Mouse (Mus musculus) heart, embryonic 12.5 days (tissue): ENCODE measurements at regions not wholly inside any gene's neighbourhood (a gene's known extent, or its start where the extent isn't known, plus 50 kb on each side); places are given as distances from the start of the nearest gene placed in this dataset.
A peak's percentile ranks its signal among the peaks of the same experiment; 100 is the strongest.

Experiments
- ATAC-seq: fragments of 200-750 bp; cut with Nextera tagmentation; 2 replicates; pipeline ENCODE4 v1.8.0; 2017; ENCODE audit warnings: moderate TSS enrichment, moderate library complexity; ENCODE audit not compliant: insufficient number of reproducible peaks, low FRiP score
- H3K27ac ChIP-seq: fragments of 300-500 bp; sonication (generic); 2 replicates; pipeline ENCODE4 v1.5.1; 2016; ENCODE audit warnings: mild to moderate bottlenecking, moderate library complexity; ENCODE audit not compliant: poor library complexity, severe bottlenecking
- H3K27me3 ChIP-seq: fragments of 300-500 bp; sonication (generic); replicated peaks from 2 replicates; pipeline ENCODE4 v1.6.1; 2016; ENCODE audit warnings: mild to moderate bottlenecking, moderate library complexity
- H3K36me3 ChIP-seq: fragments of 300-500 bp; sonication (generic); 2 replicates; pipeline ENCODE4 v1.6.1; 2016; ENCODE audit warnings: mild to moderate bottlenecking, moderate library complexity
- H3K4me1 ChIP-seq: fragments of 300-500 bp; sonication (generic); replicated peaks from 2 replicates; pipeline ENCODE4 v1.6.1; 2016; ENCODE audit warnings: mild to moderate bottlenecking
- H3K4me2 ChIP-seq: fragments of 300-500 bp; sonication (generic); 2 replicates; pipeline ENCODE4 v1.6.1; 2016; ENCODE audit warnings: mild to moderate bottlenecking, moderate library complexity
- H3K4me3 ChIP-seq: fragments of 300-500 bp; sonication (generic); 2 replicates; pipeline ENCODE4 v1.5.1; 2016; ENCODE audit warnings: mild to moderate bottlenecking
- H3K9ac ChIP-seq: fragments of 300-500 bp; sonication (generic); 2 replicates; pipeline ENCODE4 v1.6.1; 2016; ENCODE audit warnings: mild to moderate bottlenecking, moderate library complexity
- H3K9me3 ChIP-seq: fragments of 300-500 bp; sonication (generic); replicated peaks from 2 replicates; pipeline ENCODE4 v1.6.1; 2016; ENCODE audit warnings: mild to moderate bottlenecking, moderate library complexity
- WGBS: fragments of 180-500 bp; shearing (Covaris S2); methylation state at CpG from one replicate; pipeline ENCODE4 v1.1.7; 2016; 5-methylcytosine and 5-hydroxymethylcytosine counted together

DNA sequence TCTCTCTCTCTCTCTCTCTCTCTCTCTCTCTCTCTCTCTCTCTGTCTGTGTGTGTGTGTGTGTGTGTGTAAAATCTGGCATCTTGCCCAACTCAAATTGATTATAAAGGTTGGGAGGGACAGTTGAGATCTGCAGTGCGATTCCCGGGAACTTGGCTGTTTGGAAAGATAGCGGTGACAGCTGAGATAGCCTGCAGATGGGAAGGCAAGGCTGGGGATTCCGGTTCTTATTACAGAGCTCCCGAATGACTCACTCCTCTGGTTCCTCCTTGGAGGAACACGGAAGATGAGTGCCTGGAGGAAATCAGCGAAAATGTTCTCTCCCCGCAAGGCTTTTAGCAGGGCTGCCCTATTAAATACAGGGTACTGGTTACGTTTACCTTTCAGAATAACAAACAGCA lies 81.2 kb upstream of the Rai2 start:
- Histone ChIP-seq H3K9me3 (no peaks in the 10 kb centered on the region), H3K36me3 (no peaks in the 10 kb centered on the region), H3K4me2 (0 out of 2 replicates have a peak overlapping the region, but pooled peaks have one; percentile 3), H3K4me1 (no peaks in the 10 kb centered on the region), H3K27me3 (no peaks in the 10 kb centered on the region), H3K27ac (no peak overlapping the region), H3K9ac (no peak overlapping the region), H3K4me3 (no peak overlapping the region)
- no peak for ATAC-seq
- WGBS, result 26% methylated on average over 9 of the region's 9 CpGs

DNA sequence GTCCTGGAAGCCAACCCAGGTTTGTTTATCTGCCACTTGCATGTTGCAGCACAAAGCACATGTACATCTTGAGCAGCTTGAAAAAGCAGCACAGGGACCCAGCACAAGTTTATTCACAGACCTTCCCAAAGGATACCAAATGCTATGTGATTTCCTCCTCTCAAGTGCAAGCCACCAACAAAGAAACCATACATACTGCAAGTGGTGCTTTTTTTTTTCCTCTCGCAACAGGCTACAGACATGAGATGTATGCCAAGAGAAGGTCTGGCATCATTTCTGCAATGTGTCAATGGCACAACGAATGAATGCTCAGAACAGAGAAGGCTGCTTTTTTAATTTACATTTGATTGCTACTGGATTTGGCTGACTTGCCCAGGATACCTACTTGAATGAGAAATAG lies 63.8 kb upstream of the Rai2 start:
- WGBS, result 62% methylated on average over 2 of the region's 2 CpGs
- no peak overlapping the region for H3K27ac ChIP-seq
- no peaks in the 10 kb centered on the region for H3K4me1 ChIP-seq
- H3K4me2 ChIP-seq, result no peak overlapping the region
- H3K4me3 ChIP-seq, result no peak overlapping the region
- H3K9ac ChIP-seq, result no peak overlapping the region
- H3K9me3 ChIP-seq, result no peaks in the 10 kb centered on the region
- H3K27me3 ChIP-seq, result no peaks in the 10 kb centered on the region
- no peak for ATAC-seq
- H3K36me3 ChIP-seq, result no peaks in the 10 kb centered on the region

DNA sequence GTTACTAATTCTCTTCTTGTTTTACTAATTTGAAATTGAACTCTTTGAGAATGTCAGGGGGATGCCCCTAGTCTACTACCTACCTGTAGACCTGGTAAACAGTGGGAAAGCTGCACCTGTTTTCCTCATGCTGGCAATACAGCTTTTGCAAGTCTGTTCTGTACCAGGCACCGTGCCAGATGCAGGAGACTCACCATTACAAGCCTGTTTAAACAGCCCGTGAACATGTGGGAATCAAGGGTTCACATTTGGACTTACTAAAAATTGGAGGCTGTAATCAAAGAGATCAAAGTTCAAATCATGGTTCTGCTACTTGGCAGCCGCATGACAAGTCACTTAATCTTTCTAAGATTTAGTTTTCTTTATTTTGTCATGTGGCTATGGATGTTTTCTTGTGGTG lies 56.8 kb upstream of the Rai2 start:
- no peaks in the 10 kb centered on the region for H3K4me1 ChIP-seq
- H3K9me3 ChIP-seq, result no peaks in the 10 kb centered on the region
- no peak overlapping the region for H3K4me3 ChIP-seq
- H3K4me2 ChIP-seq, result no peak overlapping the region
- no peaks in the 10 kb centered on the region for H3K27me3 ChIP-seq
- H3K9ac ChIP-seq, result no peak overlapping the region
- no peak overlapping the region for H3K27ac ChIP-seq
- no peak for ATAC-seq
- WGBS, result 68% methylated on average over 3 of the region's 3 CpGs
- H3K36me3 ChIP-seq, result no peaks in the 10 kb centered on the region

DNA sequence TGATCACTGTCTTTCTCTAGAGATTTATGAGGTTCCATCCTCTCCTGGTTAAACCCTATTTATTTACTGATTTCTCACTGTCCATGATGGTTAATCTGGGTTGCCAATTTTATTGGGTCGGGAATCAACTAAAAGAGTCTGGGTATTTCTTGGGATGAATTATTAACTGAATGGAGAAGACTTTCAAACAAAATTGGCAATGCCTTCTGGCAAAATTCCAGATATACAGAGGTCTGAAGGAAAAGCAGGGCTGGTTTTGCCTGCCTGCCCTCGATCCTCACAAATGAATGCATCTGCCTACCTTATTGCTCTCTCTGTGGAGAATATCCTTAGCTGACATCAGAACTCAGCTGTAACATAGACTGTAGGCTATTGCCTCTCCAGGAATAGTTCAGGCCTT lies 54.9 kb upstream of the Rai2 start:
- H3K4me3 ChIP-seq, result no peak overlapping the region
- H3K4me1 ChIP-seq, result no peaks in the 10 kb centered on the region
- ATAC-seq, result no peak
- 70% methylated on average over 2 of the region's 2 CpGs for WGBS
- H3K9ac ChIP-seq, result no peak overlapping the region
- H3K36me3 ChIP-seq, result no peaks in the 10 kb centered on the region
- no peaks in the 10 kb centered on the region for H3K27me3 ChIP-seq
- no peak overlapping the region for H3K4me2 ChIP-seq
- H3K27ac ChIP-seq, result no peak overlapping the region
- no peaks in the 10 kb centered on the region for H3K9me3 ChIP-seq
